In genomic region chr14:117061078-117061477, GRCm38 (mm10) we compare ENCODE assay signal across 23 mouse cellular contexts.
DNase-seq lines count a peak whose midpoint lies in the region; ATAC-seq and TF ChIP-seq lines count a peak whose summit lies in the region.
"Had no signal": no experiment of that assay in that cellular context is flagged by ENCODE, and none has a peak within 500 bp of the region (broad histone marks: within the 10 kb centered on the region; RNA-seq: fewer than 3 reads in every experiment).

No protein-coding gene starts in this region.

- no peak for DNase-seq in forebrain, embryonic 14.5 days (ENCODE audit: low spot score)
- no peak for DNase-seq in kidney, adult 18-20 months
- DNase-seq in midbrain, embryonic 10.5 days (ENCODE audit: low spot score), result no peak
- no peak for DNase-seq in Patski (ENCODE audit: low read depth, low spot score)
- DNase-seq in heart, embryonic 10.5 days (ENCODE audit: low spot score), result no peak
- DNase-seq: adrenal gland, adult 8-10 months; adrenal gland, postnatal 36 days; B cell, adult 2 months; cerebellum, adult 2 months; cerebellum, postnatal 10 days; gastrocnemius, postnatal 14 days; heart, adult 2 months had no signal

- no peak overlapping the region for H3K27ac ChIP-seq in forebrain, embryonic 13.5 days
- no peak overlapping the region for H3K27ac ChIP-seq in forebrain, embryonic 14.5 days (ENCODE audit: low read depth, low read length)
- no peak overlapping the region for H3K27ac ChIP-seq in kidney, embryonic 14.5 days (ENCODE audit: low read depth, low read length)
- peak overlapping the region; percentile 46 for H3K27ac ChIP-seq in midbrain, embryonic 10.5 days (replicated peaks)
- no peak overlapping the region for H3K27ac ChIP-seq in midbrain, embryonic 15.5 days
- no peak overlapping the region for H3K27ac ChIP-seq in heart, embryonic 10.5 days
- H3K27ac ChIP-seq: embryonic facial prominence, embryonic 10.5 days; forebrain, embryonic 10.5 days; heart, adult 2 months; hindbrain, embryonic 15.5 days had no signal

- TF ChIP-seq CTCF in Patski (IDR thresholded peaks at IDR 0.05), result no peak

- H3K27me3 ChIP-seq in forebrain, embryonic 13.5 days, result no peaks in the 10 kb centered on the region
- H3K27me3 ChIP-seq in forebrain, embryonic 14.5 days (replicated peaks; ENCODE audit: control insufficient read depth, insufficient read depth, low read length), result no peaks in the 10 kb centered on the region
- H3K27me3 ChIP-seq in kidney, embryonic 14.5 days (ENCODE audit: control insufficient read depth, insufficient read depth, low read length), result no peaks in the 10 kb centered on the region
- no peaks in the 10 kb centered on the region for H3K27me3 ChIP-seq in midbrain, embryonic 10.5 days (ENCODE audit: low read depth, poor library complexity, severe bottlenecking)
- no peaks in the 10 kb centered on the region for H3K27me3 ChIP-seq in midbrain, embryonic 15.5 days (replicated peaks)
- no peaks in the 10 kb centered on the region for H3K27me3 ChIP-seq in Patski
- H3K27me3 ChIP-seq in heart, embryonic 10.5 days (ENCODE audit: insufficient read depth, poor library complexity, severe bottlenecking), result no peaks in the 10 kb centered on the region
- H3K27me3 ChIP-seq: heart, embryonic 12.5 days; hindbrain, embryonic 15.5 days had no signal

- ATAC-seq in forebrain, embryonic 13.5 days, result 0 out of 2 replicates have a peak, but pooled peaks have one; percentile 24
- no peak for ATAC-seq in forebrain, embryonic 14.5 days
- ATAC-seq in kidney, embryonic 14.5 days (ENCODE audit: low FRiP score, low TSS enrichment), result peak; percentile 67; the same call in 1 of the 2 replicates
- ATAC-seq in midbrain, embryonic 15.5 days (replicated peaks), result no peak; the same call in 1 of the 2 replicates
- ATAC-seq in Patski, result peak; percentile 9
- ATAC-seq: CD4-positive, CD25-positive, alpha-beta regulatory T cell, adult 4 months; forebrain, embryonic 16.5 days had no signal

- no peak overlapping the region for H3K4me2 ChIP-seq in forebrain, embryonic 13.5 days
- no peak overlapping the region for H3K4me2 ChIP-seq in forebrain, embryonic 14.5 days (ENCODE audit: low read length)
- no peak overlapping the region for H3K4me2 ChIP-seq in kidney, embryonic 14.5 days (replicated peaks; ENCODE audit: low read depth, low read length)
- no peak overlapping the region for H3K4me2 ChIP-seq in midbrain, embryonic 15.5 days
- H3K4me2 ChIP-seq: heart, embryonic 12.5 days; hindbrain, embryonic 15.5 days had no signal

- WGBS in forebrain, embryonic 13.5 days, result 33% methylated on average over 2 of the region's 2 CpGs
- WGBS in forebrain, embryonic 14.5 days, result 54% methylated on average over 2 of the region's 2 CpGs
- WGBS in kidney, embryonic 14.5 days, result 37% methylated on average over 2 of the region's 2 CpGs
- WGBS in midbrain, embryonic 10.5 days, result 38% methylated on average over 2 of the region's 2 CpGs
- 19% methylated on average over 2 of the region's 2 CpGs for WGBS in midbrain, embryonic 15.5 days
- WGBS in heart, embryonic 10.5 days, result 72% methylated on average over 2 of the region's 2 CpGs

- H3K9ac ChIP-seq in forebrain, embryonic 13.5 days, result no peak overlapping the region
- no peak overlapping the region for H3K9ac ChIP-seq in forebrain, embryonic 14.5 days (ENCODE audit: low read length)
- no peak overlapping the region for H3K9ac ChIP-seq in kidney, embryonic 14.5 days (ENCODE audit: low read depth, low read length)
- H3K9ac ChIP-seq in midbrain, embryonic 15.5 days, result no peak overlapping the region
- H3K9ac ChIP-seq: heart, embryonic 12.5 days; hindbrain, embryonic 15.5 days had no signal

- no peaks in the 10 kb centered on the region for H3K36me3 ChIP-seq in forebrain, embryonic 13.5 days (ENCODE audit: poor library complexity, severe bottlenecking)
- no peaks in the 10 kb centered on the region for H3K36me3 ChIP-seq in forebrain, embryonic 14.5 days (ENCODE audit: control insufficient read depth, insufficient read depth, low read length)
- no peaks in the 10 kb centered on the region for H3K36me3 ChIP-seq in kidney, embryonic 14.5 days (ENCODE audit: control insufficient read depth, insufficient read depth, low read length)
- no peaks in the 10 kb centered on the region for H3K36me3 ChIP-seq in midbrain, embryonic 10.5 days
- no peaks in the 10 kb centered on the region for H3K36me3 ChIP-seq in midbrain, embryonic 15.5 days (replicated peaks)
- H3K36me3 ChIP-seq in heart, embryonic 10.5 days, result no peaks in the 10 kb centered on the region
- H3K36me3 ChIP-seq: embryonic facial prominence, embryonic 10.5 days; G1E; heart, embryonic 12.5 days; hindbrain, embryonic 15.5 days had no signal

- H3K4me1 ChIP-seq in forebrain, embryonic 13.5 days, result peaks cover 6% of the 10 kb centered on the region; the same call in 1 of the 2 replicates
- peaks cover 3% of the 10 kb centered on the region; the same call in 1 of the 2 replicates for H3K4me1 ChIP-seq in forebrain, embryonic 14.5 days (ENCODE audit: control insufficient read depth, insufficient read depth, low read length)
- H3K4me1 ChIP-seq in kidney, embryonic 14.5 days (ENCODE audit: control insufficient read depth, insufficient read depth, low read length), result no peaks in the 10 kb centered on the region
- peaks cover 20% of the 10 kb centered on the region for H3K4me1 ChIP-seq in midbrain, embryonic 10.5 days
- peaks cover 5% of the 10 kb centered on the region; the same call in 1 of the 2 replicates for H3K4me1 ChIP-seq in midbrain, embryonic 15.5 days
- H3K4me1 ChIP-seq in heart, embryonic 10.5 days, result 0 out of 2 replicates have a peak, but pooled peaks cover 3% of the 10 kb centered on the region
- H3K4me1 ChIP-seq: heart, embryonic 12.5 days had no signal

- in situ Hi-C loops in Patski (cut with MboI; ENCODE audit: low pct_unique_long_range_greater_than_20kb), result no loop called here

- H3K4me3 ChIP-seq in forebrain, embryonic 13.5 days, result no peak overlapping the region
- H3K4me3 ChIP-seq in forebrain, embryonic 14.5 days (ENCODE audit: low read depth, low read length), result no peak overlapping the region
- no peak overlapping the region for H3K4me3 ChIP-seq in kidney, embryonic 14.5 days (ENCODE audit: low read length)
- no peak overlapping the region for H3K4me3 ChIP-seq in midbrain, embryonic 10.5 days
- no peak overlapping the region for H3K4me3 ChIP-seq in midbrain, embryonic 15.5 days
- no peak overlapping the region for H3K4me3 ChIP-seq in heart, embryonic 10.5 days
- H3K4me3 ChIP-seq: embryonic facial prominence, embryonic 10.5 days; erythroblast, embryonic 14.5 days; forebrain, embryonic 10.5 days; heart, adult 2 months; heart, embryonic 12.5 days; hindbrain, embryonic 15.5 days had no signal

- POLR2A ChIA-PET in Patski (lab: Charles Lee), result interaction anchor here (1.2 to 1.7 kb wide), 2 partner anchors 44 to 133 kb away, joined by 3 to 4 read pairs; no protein-coding TSS in a partner anchor

- no peaks in the 10 kb centered on the region for H3K9me3 ChIP-seq in forebrain, embryonic 13.5 days (replicated peaks)
- no peaks in the 10 kb centered on the region for H3K9me3 ChIP-seq in forebrain, embryonic 14.5 days (replicated peaks; ENCODE audit: control insufficient read depth, low read length)
- no peaks in the 10 kb centered on the region for H3K9me3 ChIP-seq in kidney, embryonic 14.5 days (ENCODE audit: control insufficient read depth, low read length)
- H3K9me3 ChIP-seq in midbrain, embryonic 10.5 days (replicated peaks), result no peaks in the 10 kb centered on the region
- no peaks in the 10 kb centered on the region for H3K9me3 ChIP-seq in midbrain, embryonic 15.5 days
- no peaks in the 10 kb centered on the region for H3K9me3 ChIP-seq in heart, embryonic 10.5 days
- H3K9me3 ChIP-seq: embryonic facial prominence, embryonic 10.5 days; forebrain, embryonic 10.5 days; heart, embryonic 12.5 days; hindbrain, embryonic 15.5 days had no signal

- CTCF ChIA-PET in Patski (lab: Charles Lee), result interaction anchor here (2.8 kb wide), 1 partner anchor 12 kb away, joined by 17 read pairs; no protein-coding TSS in a partner anchor

Comparison
In these comparisons a context has a peak if more than half of its experiments do, and no peak if none do; other contexts are left out.
1. ATAC-seq: peak in forebrain, embryonic 13.5 days (single experiment), kidney, embryonic 14.5 days (single experiment) and Patski (single experiment); none in forebrain, embryonic 14.5 days (single experiment) and midbrain, embryonic 15.5 days (single experiment).